Mouse (Mus musculus): Measurements from ENCODE around the gene Fut2.

- TF ChIP-seq EP300 (IDR thresholded peaks at IDR 0.05) (no peak), CTCF (IDR thresholded peaks at IDR 0.05) (no peak)
Observed at GRCm38 (mm10) chr7:45704046-45704559, 37.9 kb upstream of the Fut2 start.
